Mouse (Mus musculus) midbrain, embryonic 12.5 days (tissue): ENCODE measurements at regions not wholly inside any gene's neighbourhood (a gene's known extent, or its start where the extent isn't known, plus 50 kb on each side); places are given as distances from the start of the nearest gene placed in this dataset.

ENCODE experiments used
- ATAC-seq: fragments of 200-750 bp; cut with Nextera tagmentation; 2 replicates; pipeline ENCODE4 v1.8.0; 2017; ENCODE audit warnings: low read depth, moderate TSS enrichment, moderate library complexity; ENCODE audit not compliant: low FRiP score
- H3K27ac ChIP-seq: fragments of 300-500 bp; sonication (generic); replicated peaks from 2 replicates; pipeline ENCODE4 v1.5.1; 2016; ENCODE audit warnings: mild to moderate bottlenecking
- H3K27me3 ChIP-seq: fragments of 300-500 bp; sonication (generic); 2 replicates; pipeline ENCODE4 v1.6.1; 2016; ENCODE audit warnings: mild to moderate bottlenecking
- H3K36me3 ChIP-seq: fragments of 300-500 bp; sonication (generic); 2 replicates; pipeline ENCODE4 v1.6.1; 2016
- H3K4me1 ChIP-seq: fragments of 300-500 bp; sonication (generic); 2 replicates; pipeline ENCODE4 v1.6.1; 2016
- H3K4me2 ChIP-seq: fragments of 300-500 bp; sonication (generic); replicated peaks from 2 replicates; pipeline ENCODE4 v1.6.1; 2016; ENCODE audit warnings: mild to moderate bottlenecking, moderate library complexity
- H3K4me3 ChIP-seq: fragments of 300-500 bp; sonication (generic); 2 replicates; pipeline ENCODE4 v1.5.1; 2016; ENCODE audit warnings: mild to moderate bottlenecking
- H3K9ac ChIP-seq: fragments of 300-500 bp; sonication (generic); replicated peaks from 2 replicates; pipeline ENCODE4 v1.6.1; 2016; ENCODE audit warnings: mild to moderate bottlenecking, moderate library complexity
- H3K9me3 ChIP-seq: fragments of 300-500 bp; sonication (generic); 2 replicates; pipeline ENCODE4 v1.6.1; 2016; ENCODE audit warnings: mild to moderate bottlenecking
- WGBS: fragments of 180-500 bp; shearing (Covaris S2); methylation state at CpG from one replicate; pipeline ENCODE4 v1.1.7; 2016; 5-methylcytosine and 5-hydroxymethylcytosine counted together

GRCm38 (mm10) chr2:95142151-95142550 is 704.2 kb upstream of the Api5 start:
- no peaks in the 10 kb centered on the region for H3K27me3 ChIP-seq
- H3K27ac ChIP-seq: no peak overlapping the region
- WGBS: 41% methylated on average over 3 of the region's 3 CpGs
- 0 out of 2 replicates have a peak, but pooled peaks cover 3% of the 10 kb centered on the region for H3K4me1 ChIP-seq
- H3K4me2 ChIP-seq: no peak overlapping the region
- no peak overlapping the region for H3K4me3 ChIP-seq
- no peaks in the 10 kb centered on the region for H3K36me3 ChIP-seq
- no peak overlapping the region for H3K9ac ChIP-seq
- no peak for ATAC-seq
- no peaks in the 10 kb centered on the region for H3K9me3 ChIP-seq

- 29% methylated on average over 1 of the region's 1 CpGs for WGBS
- H3K4me3 ChIP-seq: no peak overlapping the region
- no peak for ATAC-seq
- H3K9me3 ChIP-seq: no peaks in the 10 kb centered on the region
- no peak overlapping the region for H3K9ac ChIP-seq
- no peak overlapping the region for H3K27ac ChIP-seq
- H3K27me3 ChIP-seq: no peaks in the 10 kb centered on the region
- 0 out of 2 replicates have a peak, but pooled peaks cover 3% of the 10 kb centered on the region for H3K4me1 ChIP-seq
- no peak overlapping the region for H3K4me2 ChIP-seq
- no peaks in the 10 kb centered on the region for H3K36me3 ChIP-seq
Observed at GRCm38 (mm10) chr2:95140116-95140515, 702.2 kb upstream of the Api5 start.

- no peak overlapping the region for H3K4me2 ChIP-seq
- ATAC-seq: no peak
- H3K9me3 ChIP-seq: no peaks in the 10 kb centered on the region
- 80% methylated on average over 6 of the region's 6 CpGs for whole genome bisulfite sequencing
- no peaks in the 10 kb centered on the region for H3K36me3 ChIP-seq
- H3K4me3 ChIP-seq: no peak overlapping the region
- H3K27ac ChIP-seq: no peak overlapping the region
- no peaks in the 10 kb centered on the region for H3K27me3 ChIP-seq
- H3K9ac ChIP-seq: no peak overlapping the region
- 0 out of 2 replicates have a peak, but pooled peaks cover under 1% of the 10 kb centered on the region for H3K4me1 ChIP-seq
Observed at GRCm38 (mm10) chr2:95136636-95137035, 698.7 kb upstream of the Api5 start.

- no peaks in the 10 kb centered on the region for H3K27me3 ChIP-seq
- H3K9me3 ChIP-seq: no peaks in the 10 kb centered on the region
- 0 out of 2 replicates have a peak, but pooled peaks have one; percentile 54 for ATAC-seq
- 76% methylated on average over 2 of the region's 2 CpGs for WGBS
- H3K4me1 ChIP-seq: no peaks in the 10 kb centered on the region
- H3K36me3 ChIP-seq: no peaks in the 10 kb centered on the region
- H3K27ac ChIP-seq: no peak overlapping the region
- H3K9ac ChIP-seq: no peak overlapping the region
- H3K4me2 ChIP-seq: no peak overlapping the region
- H3K4me3 ChIP-seq: no peak overlapping the region
Observed at GRCm38 (mm10) chr2:95131181-95131580, 693.2 kb upstream of the Api5 start.

- Histone ChIP-seq H3K4me3 (no peak overlapping the region), H3K4me2 (no peak overlapping the region), H3K4me1 (no peaks in the 10 kb centered on the region), H3K9ac (no peak overlapping the region), H3K27me3 (no peaks in the 10 kb centered on the region), H3K9me3 (no peaks in the 10 kb centered on the region), H3K36me3 (no peaks in the 10 kb centered on the region), H3K27ac (no peak overlapping the region)
- ATAC-seq: no peak
- WGBS: 37% methylated on average over 1 of the region's 1 CpGs
Observed at GRCm38 (mm10) chr2:95128721-95129120, 690.8 kb upstream of the Api5 start.

- ATAC-seq: no peak
- Histone ChIP-seq H3K9me3 (no peaks in the 10 kb centered on the region), H3K4me2 (no peak overlapping the region), H3K9ac (no peak overlapping the region), H3K36me3 (no peaks in the 10 kb centered on the region), H3K4me3 (no peak overlapping the region), H3K27me3 (no peaks in the 10 kb centered on the region), H3K27ac (no peak overlapping the region), H3K4me1 (no peaks in the 10 kb centered on the region)
Observed at GRCm38 (mm10) chr2:95119544-95119943, 681.6 kb upstream of the Api5 start.

GRCm38 (mm10) chr2:95097055-95097454 is 659.1 kb upstream of the Api5 start:
- Histone ChIP-seq H3K9ac (no peak overlapping the region), H3K36me3 (no peaks in the 10 kb centered on the region), H3K27ac (no peak overlapping the region), H3K4me3 (no peak overlapping the region), H3K27me3 (no peaks in the 10 kb centered on the region), H3K4me1 (no peaks in the 10 kb centered on the region), H3K9me3 (no peaks in the 10 kb centered on the region), H3K4me2 (no peak overlapping the region)
- ATAC-seq: no peak
- 87% methylated on average over 5 of the region's 5 CpGs for WGBS

GRCm38 (mm10) chr2:95054636-95055035 is 616.7 kb upstream of the Api5 start:
- H3K9ac ChIP-seq: no peak overlapping the region
- H3K4me1 ChIP-seq: 0 out of 2 replicates have a peak, but pooled peaks cover 7% of the 10 kb centered on the region
- peak; percentile 67 for ATAC-seq
- H3K27me3 ChIP-seq: no peaks in the 10 kb centered on the region
- no peak overlapping the region for H3K4me2 ChIP-seq
- no peak overlapping the region for H3K27ac ChIP-seq
- no peak overlapping the region for H3K4me3 ChIP-seq
- H3K36me3 ChIP-seq: no peaks in the 10 kb centered on the region
- 13% methylated on average over 1 of the region's 1 CpGs for WGBS
- no peaks in the 10 kb centered on the region for H3K9me3 ChIP-seq

GRCm38 (mm10) chr2:95053866-95054265 is 615.9 kb upstream of the Api5 start:
- Histone ChIP-seq H3K9ac (no peak overlapping the region), H3K27ac (no peak overlapping the region), H3K4me2 (no peak overlapping the region), H3K4me1 (0 out of 2 replicates have a peak, but pooled peaks cover 7% of the 10 kb centered on the region), H3K27me3 (no peaks in the 10 kb centered on the region), H3K4me3 (no peak overlapping the region), H3K9me3 (no peaks in the 10 kb centered on the region), H3K36me3 (no peaks in the 10 kb centered on the region)
- WGBS: 89% methylated on average over 3 of the region's 3 CpGs
- ATAC-seq: 0 out of 2 replicates have a peak, but pooled peaks have one; percentile 35
